Mouse (Mus musculus) monocyte, adult 2 months (primary cell): Measurements from ENCODE around the gene Stap2.
A peak's percentile ranks its signal among the peaks of the same experiment; 100 is the strongest.

Source experiments
- DNase-seq, 2 experiments: peaks; one replicate each; pipeline ENCODE4 v3.0.0; 2022; ENCODE audit warnings: low spot score in 2 of 2, low read depth in 1 of 2

The Stap2 gene

DNA sequence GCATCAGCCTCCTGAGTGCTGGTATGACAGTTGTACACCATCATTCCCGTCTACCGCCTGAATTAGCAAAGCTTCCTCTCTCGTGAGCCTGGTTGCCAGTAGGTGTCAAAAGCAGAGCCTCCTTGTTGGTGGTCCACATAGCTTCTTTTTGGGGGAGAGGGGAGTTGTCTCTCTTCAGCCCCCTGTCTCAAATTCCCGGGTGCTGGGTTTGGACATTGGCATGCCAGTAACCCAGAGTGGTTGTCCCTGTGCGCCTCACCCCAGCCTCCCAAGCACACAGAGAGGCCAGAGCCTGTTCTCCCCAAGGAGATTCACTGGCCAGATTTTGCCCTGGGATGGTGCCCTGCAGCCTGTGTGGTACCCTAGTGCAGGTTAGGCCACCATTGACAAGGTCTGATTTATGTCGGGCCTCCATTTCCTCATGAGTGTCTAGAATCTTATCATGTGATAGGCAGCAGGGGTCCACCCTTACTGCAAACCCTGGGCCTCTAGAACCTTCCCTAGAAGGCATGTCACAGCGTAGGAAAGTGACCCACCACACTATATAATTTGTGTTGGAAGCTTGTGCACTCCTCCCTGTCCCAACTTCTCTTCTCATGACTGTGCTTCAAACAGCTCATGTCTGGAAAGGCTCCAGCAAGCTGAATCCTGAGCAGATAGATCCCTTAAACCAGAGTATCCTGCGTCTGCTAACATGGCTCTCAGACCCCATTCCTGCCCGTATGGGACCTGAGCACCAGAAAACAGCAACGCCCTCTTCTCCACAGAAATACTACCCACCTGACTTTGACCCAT lies 45.2 kb downstream of the Stap2 start:
- DNase-seq, result no peak

DNA sequence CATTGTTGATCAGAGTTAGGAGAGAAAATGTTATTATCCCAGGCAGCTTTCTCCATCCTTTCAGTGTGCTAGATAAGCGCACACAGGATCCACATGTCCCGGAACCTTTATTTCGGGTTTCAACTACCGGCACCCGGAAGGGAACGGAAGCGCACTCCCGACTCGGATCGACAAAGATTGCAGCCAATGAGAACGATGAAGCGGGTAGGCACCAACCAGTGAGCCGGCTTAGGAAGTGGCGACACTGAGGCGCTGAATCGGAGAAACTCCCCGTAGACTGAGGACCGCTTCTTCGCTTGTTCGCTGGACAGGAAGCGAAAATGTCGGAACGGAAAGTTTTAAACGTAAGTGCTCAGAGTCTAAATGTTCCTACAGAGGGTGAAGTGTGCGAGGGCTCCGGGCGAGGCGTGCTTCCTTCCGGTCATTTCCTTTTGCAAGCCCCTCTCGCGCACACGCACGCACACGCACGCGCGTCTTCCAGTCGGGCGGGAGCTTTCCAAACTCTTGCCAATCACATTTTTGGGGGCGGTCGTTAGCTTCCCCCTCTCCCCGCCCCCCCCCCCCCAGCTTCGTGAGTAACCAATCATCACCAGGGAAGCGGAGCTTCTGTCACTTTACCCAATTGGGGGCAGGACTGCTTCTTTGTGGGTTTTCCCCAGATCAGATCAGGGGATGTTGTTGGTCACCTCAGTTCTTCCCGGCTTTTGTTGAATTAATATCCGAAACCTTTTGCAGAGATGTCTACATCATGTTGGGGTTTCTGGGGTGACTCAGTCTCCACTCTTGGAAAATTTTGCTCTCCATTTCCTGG lies 46.3 kb downstream of the Stap2 start, which contains the start of gene Yju2:
Gene Yju2, plus strand, starts transcription at position 182 of the 811 bp plus-strand sequence.
- DNase-seq, result peak; percentile 85 to 88

DNA sequence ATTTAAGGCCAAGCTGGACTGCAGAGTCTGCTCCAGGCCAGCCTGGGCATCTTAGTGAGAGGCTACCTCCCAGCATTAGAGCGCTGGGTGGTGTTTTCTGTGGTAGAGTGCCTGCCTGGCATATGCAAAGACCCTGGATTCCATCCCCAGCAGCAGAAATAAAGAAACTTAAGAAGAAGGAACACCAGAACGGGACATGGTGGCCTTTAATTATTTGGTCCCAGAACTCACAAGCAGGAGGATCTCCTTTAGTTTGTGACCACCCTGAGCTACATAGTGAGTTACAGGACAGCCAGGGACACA lies 46.8 kb downstream of the Stap2 start:
- DNase-seq, result no peak

DNA sequence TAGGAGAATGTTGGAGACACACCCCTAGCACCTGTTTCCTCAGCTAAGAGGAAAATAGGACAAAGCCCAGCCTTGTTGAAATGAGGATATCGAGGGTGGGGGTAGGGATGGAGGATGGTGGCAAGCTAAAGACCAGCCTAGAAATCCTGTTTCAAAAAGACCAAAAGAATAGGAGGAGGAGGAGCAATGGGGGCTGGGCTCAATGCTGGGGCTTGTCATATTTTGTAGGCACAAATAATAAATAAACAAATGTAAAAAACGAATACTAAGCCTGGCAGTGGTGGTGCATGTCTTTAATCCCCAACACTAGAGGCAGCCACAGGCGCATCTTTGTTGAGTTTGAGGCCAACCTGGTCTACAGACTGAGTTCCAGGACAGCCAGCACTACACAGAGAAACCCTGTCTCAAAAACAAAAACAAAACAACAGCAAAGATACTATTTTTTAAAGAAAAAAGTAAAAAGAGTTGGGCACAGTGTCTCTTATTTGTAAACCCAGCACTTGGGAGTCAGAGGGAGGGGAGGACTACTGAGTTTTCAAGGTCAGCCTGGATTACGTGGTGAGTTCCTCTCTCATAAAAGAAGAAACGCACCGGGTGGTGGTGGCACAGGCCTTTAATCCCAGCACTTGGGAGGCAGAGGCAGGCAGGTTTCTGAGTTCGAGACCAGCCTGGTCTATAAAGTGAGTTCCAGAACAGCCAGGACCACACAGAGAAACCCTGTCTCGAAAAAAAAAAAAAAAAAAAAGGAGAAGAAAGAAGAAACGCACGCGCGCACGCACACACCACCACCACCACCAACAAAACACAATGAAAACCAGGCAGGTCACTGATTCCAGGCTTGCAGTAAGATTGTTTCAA lies 47.4 kb downstream of the Stap2 start:
- DNase-seq, result no peak

DNA sequence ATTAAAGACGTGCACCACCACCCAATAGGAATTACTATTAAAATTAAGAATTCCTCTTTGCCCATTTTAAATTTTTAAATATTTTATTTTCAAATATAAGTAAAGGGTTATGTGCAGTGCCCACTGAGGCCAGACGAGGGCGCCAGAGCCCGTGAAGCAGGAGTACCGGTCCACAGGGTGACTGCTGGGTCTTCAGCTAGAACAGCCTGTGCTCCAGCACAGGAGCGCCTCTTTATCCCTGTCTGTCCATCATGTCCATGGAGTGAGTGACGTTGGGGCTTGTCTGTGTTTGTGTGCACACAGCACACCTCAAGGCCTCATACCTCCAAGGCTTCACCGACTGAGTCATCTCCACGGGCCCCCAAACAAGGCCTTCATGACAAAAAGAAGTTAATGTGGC lies 48.2 kb downstream of the Stap2 start:
- peak in 1 of 2 experiments; percentile 49 for DNase-seq

DNA sequence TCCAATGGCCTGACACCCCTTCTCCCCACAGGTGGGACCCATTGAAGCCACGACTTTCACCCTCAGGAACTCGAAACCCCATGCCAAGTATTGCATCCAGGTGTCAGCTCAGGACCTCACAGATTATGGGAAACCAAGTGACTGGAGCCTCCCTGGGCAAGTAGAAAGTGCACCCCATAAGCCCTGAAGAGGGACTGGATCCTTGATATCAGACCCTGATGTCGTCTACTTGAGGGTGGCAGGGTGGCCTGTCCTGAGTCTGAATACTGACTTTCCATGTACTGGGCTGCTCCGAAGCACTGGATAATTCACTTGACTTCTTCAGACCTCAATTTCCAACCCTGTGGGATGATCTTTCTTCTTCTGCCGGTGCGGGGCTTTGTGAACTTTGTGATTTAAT lies 48.8 kb downstream of the Stap2 start:
- DNase-seq, result no peak

DNA sequence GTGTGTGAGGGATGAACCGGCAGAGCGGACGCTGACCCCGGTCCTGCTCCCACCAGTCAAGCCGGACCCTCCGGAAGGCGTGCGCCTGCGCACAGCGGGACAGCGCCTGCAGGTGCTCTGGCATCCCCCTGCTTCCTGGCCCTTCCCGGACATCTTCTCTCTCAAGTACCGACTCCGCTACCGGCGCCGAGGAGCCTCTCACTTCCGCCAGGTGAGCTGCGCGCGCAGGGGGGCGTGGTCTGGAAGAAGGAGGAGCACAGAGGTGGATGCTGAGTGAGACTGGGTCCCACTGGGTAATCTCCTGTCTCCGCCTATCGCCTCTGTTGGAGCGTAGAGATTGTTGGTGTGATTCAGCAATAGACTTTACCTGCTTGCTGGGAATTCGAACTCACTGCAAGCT lies 49.3 kb downstream of the Stap2 start:
- DNase-seq, result no peak

DNA sequence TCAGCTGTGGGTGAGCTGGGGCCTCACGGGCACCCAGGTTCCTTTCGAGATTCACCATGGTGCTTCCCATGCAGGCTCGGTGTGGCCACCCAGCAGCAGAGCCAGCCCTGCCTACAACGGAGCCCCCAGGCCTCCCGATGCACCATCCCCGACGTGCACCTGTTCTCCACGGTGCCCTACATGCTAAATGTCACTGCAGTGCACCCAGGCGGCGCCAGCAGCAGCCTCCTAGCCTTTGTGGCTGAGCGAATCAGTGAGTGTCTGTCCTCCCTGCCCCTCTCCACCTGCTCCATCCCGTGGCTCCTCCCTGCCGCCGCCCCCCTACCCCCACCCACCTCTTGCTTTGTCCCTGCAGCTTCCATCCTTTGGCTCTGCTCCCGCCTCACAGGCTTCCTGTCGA lies 51.2 kb downstream of the Stap2 start:
- DNase-seq, result no peak

DNA sequence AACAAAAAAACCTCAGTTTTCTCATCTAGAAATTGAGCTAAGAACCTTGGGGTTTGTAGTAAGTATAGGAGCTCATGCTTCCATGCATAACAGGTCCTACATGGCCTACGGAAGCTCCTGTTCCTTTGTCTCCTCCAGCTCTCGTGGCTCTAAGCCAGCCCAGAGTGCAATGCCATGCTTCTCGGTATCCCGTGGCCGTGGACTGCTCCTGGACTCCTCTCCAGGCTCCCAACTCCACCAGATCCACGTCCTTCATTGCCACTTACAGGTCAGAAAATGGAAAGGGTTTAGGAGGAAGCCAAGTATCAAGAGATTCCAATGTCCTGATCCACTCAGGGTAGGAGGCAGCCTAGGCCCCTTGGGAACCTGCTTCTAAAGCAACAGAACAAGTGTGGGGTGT lies 51.6 kb downstream of the Stap2 start:
- DNase-seq, result no peak

DNA sequence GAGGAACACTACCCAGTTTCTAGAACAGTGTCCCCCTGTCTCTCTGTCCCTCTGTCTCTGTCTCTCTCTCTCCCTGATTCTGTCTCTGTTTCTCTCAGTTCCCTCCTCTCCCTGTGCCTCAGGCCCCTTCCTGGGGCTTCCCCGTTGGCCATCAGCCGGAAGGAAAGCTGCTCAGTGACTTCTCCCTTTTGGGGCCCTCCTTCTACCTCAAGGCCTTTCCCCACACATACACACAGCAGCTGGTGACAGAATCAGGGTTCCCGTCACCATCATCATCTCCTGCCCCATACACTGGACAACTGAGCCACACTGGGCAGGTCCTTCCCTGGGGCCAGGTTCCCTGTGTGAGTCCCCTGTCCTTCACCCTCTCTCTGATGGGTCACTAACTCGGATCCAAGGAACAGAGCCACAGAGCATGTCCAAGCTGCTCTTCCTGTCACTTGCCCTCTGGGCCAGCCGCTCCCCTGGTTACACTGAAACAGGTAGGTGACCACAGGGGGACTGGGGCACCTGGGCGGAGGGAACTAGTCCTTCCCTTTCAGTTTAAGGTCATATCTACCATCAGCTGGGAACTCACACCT lies 52.8 kb downstream of the Stap2 start, which contains the start of gene Ebi3:
Gene Ebi3, plus strand, starts transcription at position 194 of the 581 bp plus-strand sequence.
- peak in 1 of 2 experiments; percentile 62 for DNase-seq

DNA sequence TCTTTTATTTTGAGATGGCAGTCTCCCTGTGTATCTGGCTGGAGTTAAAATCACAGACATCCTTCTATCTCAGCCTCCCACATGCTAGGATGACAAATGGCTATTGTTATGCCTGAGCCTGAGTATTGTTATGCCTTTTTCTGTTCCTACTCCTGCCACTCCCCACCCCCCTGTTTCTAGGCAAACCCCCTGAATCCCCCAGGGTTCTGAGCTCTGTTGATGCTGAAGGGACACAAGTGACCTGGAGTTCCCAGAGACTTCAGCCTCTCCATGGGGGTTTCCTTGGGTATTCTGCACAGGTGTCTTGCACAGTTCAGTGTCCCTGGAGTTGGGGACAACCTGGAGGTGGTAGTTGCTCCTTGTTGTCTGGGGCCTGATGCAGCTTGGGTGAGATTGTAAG lies 53.3 kb downstream of the Stap2 start:
- DNase-seq, result no peak

DNA sequence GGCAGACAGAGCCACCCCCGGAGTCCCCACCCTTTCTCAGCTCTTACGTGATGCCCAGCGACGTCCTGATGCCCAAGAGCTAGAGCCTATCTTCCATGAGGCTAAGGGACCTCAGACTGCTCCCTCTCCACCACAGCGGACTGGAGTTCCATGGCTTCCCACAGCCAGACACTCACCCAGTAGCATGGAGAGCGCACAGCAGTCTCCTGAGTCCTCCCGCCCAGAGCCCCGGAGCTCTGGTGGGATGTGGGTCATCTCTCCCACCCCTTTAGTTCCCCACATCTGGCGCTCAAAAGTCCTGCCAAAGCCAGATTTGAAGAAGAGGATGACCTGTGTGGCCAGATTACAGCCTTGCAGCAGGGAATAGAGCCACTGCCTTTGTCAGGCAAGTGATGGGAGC lies 54.8 kb downstream of the Stap2 start:
- no peak for DNase-seq

DNA sequence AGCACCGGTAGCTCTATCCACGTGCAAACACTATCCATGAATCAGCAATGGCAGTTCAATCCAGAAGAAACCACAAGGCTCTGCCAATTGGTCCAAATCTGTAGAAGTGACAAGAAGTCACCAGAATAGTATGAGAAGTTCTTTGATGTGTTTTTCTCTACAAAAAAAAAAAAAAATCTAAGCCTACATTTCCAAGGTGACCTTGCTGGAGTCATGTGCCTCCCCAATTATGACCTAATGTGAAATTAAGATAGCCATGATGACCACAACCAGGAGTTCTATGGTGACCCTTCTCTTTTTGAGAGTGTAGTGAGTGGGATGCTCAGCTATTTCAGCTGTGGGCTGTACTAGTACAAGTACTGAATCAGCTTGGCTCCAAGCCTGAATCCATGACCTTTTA lies 56.0 kb downstream of the Stap2 start, which contains the start of gene Zfp119b:
Gene Zfp119b, minus strand, starts transcription at position 101 of the 400 bp plus-strand sequence.
- no peak for DNase-seq

DNA sequence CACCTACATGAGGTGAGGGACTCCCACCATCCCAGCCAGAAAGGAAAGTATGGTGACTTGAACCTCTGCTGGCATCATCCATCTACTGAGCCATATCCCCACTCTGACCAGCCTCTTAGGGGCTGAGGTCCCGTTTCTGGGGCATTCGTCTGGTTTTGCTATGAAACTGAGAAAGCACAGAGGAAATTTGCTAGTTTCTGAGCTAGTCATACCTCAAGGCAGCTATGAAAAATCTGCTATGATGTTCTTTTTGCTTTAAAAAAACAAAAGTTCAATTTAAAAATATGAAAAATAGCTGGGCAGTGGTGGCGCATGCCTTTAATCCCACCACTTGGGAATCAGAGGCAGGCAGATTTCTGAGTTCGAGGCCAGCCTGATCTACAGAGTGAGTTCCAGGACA lies 56.7 kb downstream of the Stap2 start:
- DNase-seq, result no peak
